Mouse (Mus musculus) forebrain, embryonic 10.5 days (tissue): ENCODE measurements around the gene Fbxo44. TPM values are rescaled to one million over a fixed set of nuclear protein-coding genes. Genes with fewer than 3 reads are reported as not detected.
"Not testable (repeated sequence)": the region's sequence is repeated elsewhere in the genome, so short reads cannot be mapped to it uniquely, and the experiment has no call there.

Experiments used
- DNase-seq: peaks from one replicate; pipeline ENCODE4 v3.0.0-alpha.2; 2017; ENCODE audit warnings: low spot score; ENCODE audit errors: extremely low spot score
- H3K27ac ChIP-seq: fragments of 300-500 bp; sonication (generic); 2 replicates; pipeline ENCODE4 v1.5.1; 2016; ENCODE audit warnings: mild to moderate bottlenecking
- H3K27me3 ChIP-seq: fragments of 300-500 bp; sonication (generic); 2 replicates; pipeline ENCODE4 v1.6.1; 2016; ENCODE audit warnings: mild to moderate bottlenecking; ENCODE audit not compliant: poor library complexity, severe bottlenecking
- H3K36me3 ChIP-seq: fragments of 300-500 bp; sonication (generic); replicated peaks from 2 replicates; pipeline ENCODE4 v1.6.1; 2016; ENCODE audit warnings: mild to moderate bottlenecking, moderate library complexity
- H3K4me1 ChIP-seq: fragments of 300-500 bp; sonication (generic); 2 replicates; pipeline ENCODE4 v1.6.1; 2016
- H3K4me3 ChIP-seq: fragments of 300-500 bp; sonication (generic); 2 replicates; pipeline ENCODE4 v1.5.1; 2016; ENCODE audit warnings: mild to moderate bottlenecking, moderate library complexity
- H3K9me3 ChIP-seq: fragments of 300-500 bp; sonication (generic); 2 replicates; pipeline ENCODE4 v1.6.1; 2016; ENCODE audit warnings: mild to moderate bottlenecking, moderate library complexity
- WGBS: fragments of 180-500 bp; shearing (Covaris S2); methylation state at CpG from one replicate; pipeline ENCODE4 v1.1.7; 2016; 5-methylcytosine and 5-hydroxymethylcytosine counted together
- polyA plus RNA-seq: library from polyadenylated mRNA; unstranded; fragments of >200 nt; fragmentation: Nextera tagmentation; extraction: Ambion mirVana; gene quantifications from 2 replicates; pipeline ENCODE4 v1.2.1, GENCODE M21; 2016

Fbxo44 gene
- polyA plus RNA-seq, 1 experiment from 2014 or later: 34.4 TPM

DNA sequence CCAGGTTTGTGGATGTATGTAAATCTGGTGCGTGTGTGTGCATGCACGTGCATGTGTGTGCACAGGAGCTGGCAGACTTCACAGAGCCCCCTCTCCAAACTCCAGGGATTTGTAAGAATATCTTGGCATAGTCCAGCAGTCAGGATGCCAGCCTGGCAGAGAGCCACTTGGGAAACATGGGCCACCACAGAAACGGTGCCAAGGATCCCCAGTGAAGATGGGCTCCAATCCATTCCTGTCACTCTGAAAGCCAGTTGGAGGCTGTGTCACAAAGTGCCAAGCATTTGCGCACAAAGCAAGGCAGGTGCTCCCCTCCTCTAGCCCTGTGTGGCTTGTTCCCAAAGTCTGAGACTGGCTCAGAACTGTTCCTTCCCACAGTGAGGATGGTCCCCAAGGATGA, 38.9 kb downstream of the Fbxo44 start:
- Histone ChIP-seq H3K36me3 (no peaks in the 10 kb centered on the region), H3K27ac (no peak overlapping the region), H3K9me3 (peaks cover 3% of the 10 kb centered on the region; the same call in 1 of the 2 replicates), H3K4me3 (no peak overlapping the region), H3K4me1 (peaks cover 22% of the 10 kb centered on the region), H3K27me3 (0 out of 2 replicates have a peak, but pooled peaks cover 5% of the 10 kb centered on the region)
- no peak for DNase-seq
- WGBS: 93% methylated on average over 4 of the region's 4 CpGs

DNA sequence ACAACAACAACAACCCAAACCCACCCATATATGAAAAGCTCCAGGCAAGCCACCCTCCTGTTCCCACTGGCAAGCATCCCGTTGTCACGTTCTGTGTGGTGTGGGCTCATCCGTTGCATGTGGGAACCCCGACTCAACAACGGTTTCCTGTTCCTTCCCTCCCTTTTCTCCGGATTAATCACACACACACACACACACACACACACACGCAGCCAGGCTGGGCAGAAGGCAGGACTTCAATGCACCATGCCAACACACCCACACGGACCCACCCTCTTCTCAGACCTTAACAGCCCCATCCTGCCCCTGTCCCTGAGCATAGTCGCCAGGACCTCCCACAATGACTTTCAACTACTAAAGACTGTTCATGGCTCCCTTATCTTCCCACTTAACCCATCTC, 39.7 kb downstream of the Fbxo44 start:
- H3K27ac ChIP-seq: no peak overlapping the region
- WGBS: 91% methylated on average over 9 of the region's 9 CpGs

DNA sequence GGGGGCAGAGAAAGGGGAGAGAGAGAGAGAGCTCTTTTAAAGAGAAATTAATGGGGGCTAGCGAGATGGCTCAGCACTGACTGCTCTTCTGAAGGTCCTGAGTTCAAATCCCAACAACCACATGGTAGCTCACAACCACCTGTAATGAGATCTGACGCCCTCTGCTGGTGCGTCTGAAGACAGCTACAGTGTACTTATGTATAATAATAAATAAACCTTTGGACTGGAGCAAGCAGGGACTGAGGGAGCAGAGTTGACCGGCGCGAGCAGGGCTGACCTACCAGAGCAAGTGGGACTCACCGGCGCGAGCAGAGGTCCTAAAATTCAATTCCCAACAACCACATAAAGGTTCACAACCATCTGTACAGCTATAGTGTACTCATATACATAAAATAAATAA, 40.7 kb downstream of the Fbxo44 start:
- Histone ChIP-seq H3K4me1 (peaks cover 33% of the 10 kb centered on the region), H3K27me3 (peaks cover 14% of the 10 kb centered on the region)
- H3K36me3 ChIP-seq, H3K9me3 ChIP-seq, DNase-seq, H3K4me3 ChIP-seq, H3K27ac ChIP-seq: not testable (repeated sequence)
- 87% methylated on average over 9 of the region's 9 CpGs for WGBS

More for the DNA sequence above, 39.7 kb downstream of the Fbxo44 start:
- Histone ChIP-seq H3K4me1 (peaks cover 24% of the 10 kb centered on the region), H3K36me3 (no peaks in the 10 kb centered on the region), H3K4me3 (no peak overlapping the region), H3K9me3 (peaks cover 3% of the 10 kb centered on the region; the same call in 1 of the 2 replicates), H3K27me3 (peaks cover 10% of the 10 kb centered on the region)
- no peak for DNase-seq

DNA sequence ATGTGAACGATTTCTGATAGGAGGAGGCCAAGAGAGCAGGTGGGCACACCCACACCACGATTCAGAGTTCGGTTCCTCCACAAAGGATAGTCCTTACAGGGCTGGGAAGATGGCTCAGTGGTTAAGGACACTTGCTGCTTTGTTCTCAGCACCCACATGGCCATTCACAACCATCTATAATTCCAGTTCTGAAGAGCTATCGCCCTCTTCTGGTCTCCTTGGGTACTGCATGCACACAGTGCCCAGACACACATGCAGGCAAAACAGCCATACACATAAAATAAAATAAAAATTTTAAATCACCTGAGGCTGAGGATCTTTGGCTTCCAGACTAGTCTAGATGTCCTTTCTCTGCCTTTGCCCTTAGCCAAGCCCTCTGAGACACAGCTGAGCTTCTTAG, 42.9 kb downstream of the Fbxo44 start:
- WGBS: 69% methylated on average over 4 of the region's 4 CpGs
- Histone ChIP-seq H3K36me3 (no peaks in the 10 kb centered on the region), H3K27ac (no peak overlapping the region), H3K27me3 (peaks cover 25% of the 10 kb centered on the region), H3K4me1 (peaks cover 23% of the 10 kb centered on the region), H3K9me3 (peaks cover 3% of the 10 kb centered on the region; the same call in 1 of the 2 replicates), H3K4me3 (no peak overlapping the region)
- no peak for DNase-seq

DNA sequence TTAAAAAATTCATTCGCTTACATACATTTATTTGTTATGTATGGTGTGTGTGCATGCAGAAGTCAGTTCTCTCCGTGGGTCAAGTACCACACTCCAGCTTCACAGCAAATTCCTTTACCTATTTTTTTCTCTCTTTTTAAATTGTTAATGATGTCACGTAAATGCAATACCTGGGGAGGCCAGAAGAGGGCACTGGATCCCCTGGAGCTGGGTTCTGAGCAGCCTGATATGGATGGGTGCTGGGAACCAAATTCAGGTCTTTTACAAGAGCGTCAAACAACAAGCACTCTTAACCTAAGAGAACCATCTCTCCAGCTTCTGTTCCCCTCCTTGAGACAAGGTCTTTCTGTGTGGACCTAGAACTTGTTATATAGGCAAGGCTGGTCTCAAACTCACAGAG, 43.6 kb downstream of the Fbxo44 start:
- WGBS: 81% methylated on average over 4 of the region's 4 CpGs
- Histone ChIP-seq H3K27me3 (peaks cover 25% of the 10 kb centered on the region), H3K9me3 (peaks cover 3% of the 10 kb centered on the region; the same call in 1 of the 2 replicates), H3K4me3 (no peak overlapping the region), H3K4me1 (peaks cover 16% of the 10 kb centered on the region), H3K27ac (no peak overlapping the region), H3K36me3 (no peaks in the 10 kb centered on the region)
- DNase-seq: no peak

DNA sequence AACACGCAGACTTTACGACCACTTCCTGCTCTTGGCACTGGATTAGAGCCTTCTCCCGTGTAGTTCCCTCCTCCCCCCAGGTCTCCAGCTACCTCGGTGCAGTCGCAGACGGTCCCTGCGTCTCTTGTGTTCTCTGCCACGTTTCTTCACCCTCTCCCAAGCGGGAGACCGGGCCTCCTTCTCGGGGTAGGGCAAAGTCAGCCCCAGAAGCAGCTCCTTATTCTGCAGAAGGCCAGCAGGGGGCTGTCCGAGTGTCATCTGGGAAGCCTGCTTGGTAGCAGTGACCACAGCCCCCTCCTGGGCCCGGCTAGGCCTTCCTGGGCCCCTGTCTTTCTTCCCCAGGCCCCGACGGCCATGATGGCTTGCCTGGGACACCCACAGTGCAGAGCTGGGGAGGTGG, 44.8 kb downstream of the Fbxo44 start:
- H3K27ac ChIP-seq: peak overlapping the region; percentile 69
- peak; percentile 41 for DNase-seq
- peak overlapping the region; percentile 16 for H3K4me3 ChIP-seq
- peaks cover 25% of the 10 kb centered on the region for H3K27me3 ChIP-seq
- peaks cover 15% of the 10 kb centered on the region for H3K4me1 ChIP-seq
- no peaks in the 10 kb centered on the region for H3K36me3 ChIP-seq
- H3K9me3 ChIP-seq: peaks cover 3% of the 10 kb centered on the region; the same call in 1 of the 2 replicates
- 5% methylated on average over 15 of the region's 15 CpGs for WGBS

DNA sequence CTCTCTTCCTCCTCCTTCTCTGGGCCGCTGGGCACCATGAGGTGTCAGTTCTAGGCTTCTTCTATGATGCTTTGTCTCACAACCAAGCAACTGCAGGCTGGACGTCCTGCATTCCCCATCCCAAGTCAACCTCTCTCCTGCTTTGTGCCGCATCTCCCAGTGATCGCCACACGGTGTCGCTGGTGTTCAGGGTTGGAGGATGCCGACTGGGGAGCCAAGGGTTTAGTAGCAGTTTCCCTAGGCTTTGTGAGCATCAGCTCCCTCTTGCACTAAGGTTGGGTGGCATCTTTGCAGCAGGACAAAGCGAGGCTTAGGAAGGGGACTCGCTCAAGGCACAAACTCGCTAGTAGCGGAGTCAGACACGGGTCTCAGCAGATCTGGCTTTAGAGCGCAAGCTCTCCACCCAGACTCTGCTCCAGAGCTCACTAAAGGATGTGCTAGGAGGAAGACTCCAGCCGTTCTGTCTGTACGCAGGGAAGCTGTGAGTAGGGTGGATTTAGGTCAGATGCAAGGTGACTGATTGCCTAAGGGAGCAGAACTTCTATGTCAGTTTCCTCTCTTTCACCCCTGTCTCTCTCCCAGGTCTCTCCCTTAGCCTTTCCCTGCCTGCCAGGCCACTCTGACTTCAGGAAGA, 45.4 kb downstream of the Fbxo44 start:
- DNase-seq: peak; percentile 90
- H3K4me1 ChIP-seq: peaks cover 15% of the 10 kb centered on the region
- H3K27me3 ChIP-seq: peaks cover 25% of the 10 kb centered on the region
- H3K27ac ChIP-seq: peak overlapping the region; percentile 69
- peaks cover 3% of the 10 kb centered on the region; the same call in 1 of the 2 replicates for H3K9me3 ChIP-seq
- no peaks in the 10 kb centered on the region for H3K36me3 ChIP-seq
- peak overlapping the region; percentile 16 for H3K4me3 ChIP-seq
- 5% methylated on average over 15 of the region's 15 CpGs for WGBS

DNA sequence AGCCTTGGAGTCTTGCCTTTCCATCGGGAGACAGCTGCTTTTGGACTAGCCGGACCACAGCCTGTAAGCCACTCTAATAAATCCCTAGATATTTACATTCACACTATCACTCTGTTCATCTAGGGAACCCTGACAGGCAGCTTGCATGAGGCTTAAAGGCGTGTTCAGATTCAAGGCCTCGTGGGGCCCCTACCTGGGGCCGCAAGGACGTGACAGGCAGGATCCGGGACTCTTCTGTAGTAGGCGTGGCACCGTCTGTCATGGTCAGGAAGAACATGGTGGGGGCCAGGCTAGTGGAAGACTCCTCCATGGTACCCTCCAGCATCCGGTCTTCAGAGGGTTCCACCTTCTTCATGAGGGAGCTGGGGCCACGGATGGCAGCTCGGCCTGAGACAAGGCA, 47.8 kb downstream of the Fbxo44 start:
- Histone ChIP-seq H3K4me1 (peaks cover 19% of the 10 kb centered on the region), H3K9me3 (peaks cover 3% of the 10 kb centered on the region; the same call in 1 of the 2 replicates), H3K27me3 (peaks cover 25% of the 10 kb centered on the region), H3K27ac (no peak overlapping the region), H3K36me3 (0 out of 2 replicates have a peak, but pooled peaks cover 3% of the 10 kb centered on the region), H3K4me3 (no peak overlapping the region)
- 86% methylated on average over 12 of the region's 12 CpGs for WGBS
- no peak for DNase-seq

DNA sequence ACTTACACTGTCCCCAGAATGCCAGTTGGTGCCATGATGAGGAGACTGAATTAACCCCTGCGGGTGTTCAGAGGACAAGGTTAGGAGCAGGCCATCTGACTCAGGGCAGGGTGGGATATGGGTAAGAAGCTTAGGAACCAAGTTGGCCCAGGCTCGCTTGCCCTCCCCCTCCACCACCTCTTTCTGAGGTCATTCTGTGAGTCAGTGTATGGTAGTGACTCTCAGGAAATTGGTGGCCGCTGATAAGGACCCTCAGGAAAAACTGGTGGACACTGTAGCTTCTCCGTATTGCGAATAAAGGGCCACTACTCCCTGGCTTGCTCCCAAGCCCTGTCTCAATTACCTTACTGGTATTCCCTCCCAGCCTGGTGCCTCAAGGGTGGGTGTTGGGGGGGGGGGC, 51.1 kb downstream of the Fbxo44 start:
- Histone ChIP-seq H3K27ac (no peak overlapping the region), H3K36me3 (0 out of 2 replicates have a peak, but pooled peaks cover 3% of the 10 kb centered on the region), H3K4me1 (peaks cover 4% of the 10 kb centered on the region; the same call in 1 of the 2 replicates), H3K4me3 (no peak overlapping the region), H3K9me3 (no peaks in the 10 kb centered on the region), H3K27me3 (peaks cover 11% of the 10 kb centered on the region)
- DNase-seq: no peak
- WGBS: 88% methylated on average over 5 of the region's 5 CpGs

DNA sequence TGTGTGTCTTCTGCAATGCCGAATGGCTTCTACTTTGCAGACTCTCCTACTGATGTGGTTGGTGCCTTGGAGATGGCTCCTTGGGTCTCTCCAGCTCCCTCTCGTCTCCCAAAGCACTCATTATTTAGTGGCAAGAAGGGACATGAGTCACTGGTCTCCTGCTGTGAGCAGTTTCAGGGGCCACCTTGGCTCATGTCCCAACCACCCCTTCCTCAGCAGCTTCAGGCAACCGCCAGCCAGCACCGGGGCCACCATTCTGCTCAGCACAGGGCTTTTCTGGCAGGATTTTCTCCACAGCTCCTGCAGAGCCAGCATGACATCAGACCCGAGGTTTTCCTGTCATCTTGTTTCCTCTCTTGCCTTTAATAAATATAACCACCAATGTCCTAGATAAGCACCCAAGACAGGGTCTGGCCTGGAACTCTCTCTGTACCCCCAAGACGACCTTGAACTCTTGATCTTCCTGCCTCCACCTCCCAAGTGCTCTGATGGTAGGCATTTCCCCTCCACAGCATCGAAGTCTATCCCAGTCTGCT, 51.6 kb downstream of the Fbxo44 start:
- DNase-seq: no peak
- 82% methylated on average over 7 of the region's 7 CpGs for WGBS
- Histone ChIP-seq H3K4me3 (no peak overlapping the region), H3K9me3 (no peaks in the 10 kb centered on the region), H3K27me3 (peaks cover 5% of the 10 kb centered on the region), H3K36me3 (0 out of 2 replicates have a peak, but pooled peaks cover 3% of the 10 kb centered on the region), H3K4me1 (peaks cover 4% of the 10 kb centered on the region; the same call in 1 of the 2 replicates), H3K27ac (no peak overlapping the region)

DNA sequence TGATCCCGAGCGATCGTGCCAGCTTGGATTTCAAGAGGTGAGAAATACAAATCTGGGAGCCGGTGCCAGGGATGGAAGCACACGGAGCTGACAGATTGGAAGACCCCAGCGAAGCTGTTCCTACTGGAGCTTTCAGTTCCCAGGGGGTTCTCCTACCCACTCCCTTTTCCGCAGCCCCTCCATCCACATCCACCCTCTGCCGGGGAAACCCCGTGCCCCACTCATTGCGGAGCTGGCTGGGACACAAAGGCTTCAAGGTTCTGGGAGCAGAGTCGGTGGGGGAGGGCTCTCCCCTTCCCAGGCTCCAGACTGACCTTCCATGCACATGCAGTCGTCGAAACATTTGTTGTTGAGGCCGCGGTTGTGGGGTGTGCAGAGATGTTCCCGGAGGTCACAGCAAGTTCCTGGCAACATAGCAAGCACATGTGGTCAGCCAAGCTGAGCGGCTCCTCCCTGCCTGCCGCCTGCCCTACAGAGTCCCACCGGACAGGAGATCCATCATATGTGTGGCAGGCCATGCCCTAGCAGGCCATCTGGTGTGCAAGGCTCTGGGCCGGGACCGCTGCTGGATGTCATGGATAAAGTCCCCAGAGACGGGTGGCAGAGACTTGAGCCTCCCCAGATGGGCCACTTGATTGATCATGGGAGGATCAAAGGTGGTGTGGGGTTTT, 52.5 kb downstream of the Fbxo44 start:
- DNase-seq: no peak
- no peaks in the 10 kb centered on the region; the same call in 1 of the 2 replicates for H3K27me3 ChIP-seq
- H3K36me3 ChIP-seq: 0 out of 2 replicates have a peak, but pooled peaks cover 3% of the 10 kb centered on the region
- H3K9me3 ChIP-seq: no peaks in the 10 kb centered on the region
- no peak overlapping the region for H3K27ac ChIP-seq
- no peak overlapping the region for H3K4me3 ChIP-seq
- H3K4me1 ChIP-seq: peaks cover 4% of the 10 kb centered on the region; the same call in 1 of the 2 replicates
- 82% methylated on average over 22 of the region's 22 CpGs for WGBS

DNA sequence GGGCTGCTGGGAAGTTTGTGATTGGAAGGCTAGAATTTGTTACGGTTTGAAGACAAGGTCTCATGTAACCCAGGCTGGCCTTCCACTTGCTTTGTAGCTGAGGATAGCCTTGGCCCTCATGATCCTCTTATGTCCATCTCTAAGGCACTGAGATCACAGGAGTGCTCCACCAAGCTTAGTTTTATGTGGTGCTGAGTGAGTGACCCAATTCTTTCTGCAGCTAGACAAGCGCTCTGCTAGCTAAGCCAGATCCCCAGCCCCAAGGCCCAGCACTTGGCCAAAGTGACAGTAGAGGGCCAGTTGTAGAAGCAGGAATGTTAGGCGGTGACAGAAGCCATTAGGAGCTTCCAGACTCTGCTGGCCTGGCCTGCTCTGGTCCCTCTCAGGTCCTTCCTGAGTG, 56.1 kb downstream of the Fbxo44 start:
- 75% methylated on average over 3 of the region's 3 CpGs for WGBS
- Histone ChIP-seq H3K27ac (no peak overlapping the region), H3K4me3 (no peak overlapping the region), H3K36me3 (peaks cover 3% of the 10 kb centered on the region; the same call in 1 of the 2 replicates), H3K27me3 (peaks cover 19% of the 10 kb centered on the region), H3K9me3 (no peaks in the 10 kb centered on the region), H3K4me1 (peaks cover 25% of the 10 kb centered on the region)
- DNase-seq: no peak
